Mouse (Mus musculus): ENCODE results near the gene Gbgt1.
A peak's percentile ranks its signal among the peaks of the same experiment; 100 is the strongest.

Gbgt1 gene

DNA sequence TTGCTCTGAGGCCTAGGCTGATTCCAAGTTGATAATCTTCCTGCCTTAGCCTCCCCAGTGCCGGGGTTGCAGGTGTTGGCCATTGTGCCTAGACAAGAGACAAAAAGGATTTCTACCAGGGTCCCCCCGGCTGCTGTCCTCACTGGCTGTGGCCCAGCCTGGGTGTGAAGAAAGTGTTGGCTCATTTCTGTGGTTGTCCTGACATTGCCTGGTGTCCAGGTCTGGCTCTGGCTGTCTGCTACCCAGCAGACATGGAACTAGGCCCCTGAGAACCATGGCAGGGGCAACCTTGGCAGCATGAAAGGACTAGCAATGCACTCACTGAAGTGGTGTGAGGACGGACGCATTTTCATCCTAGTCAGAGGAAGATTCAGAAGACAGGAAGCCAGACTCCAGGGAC is 33.2 kb downstream of the Gbgt1 start:
- DNase-seq (ENCODE audit: low spot score) = no peak

DNA sequence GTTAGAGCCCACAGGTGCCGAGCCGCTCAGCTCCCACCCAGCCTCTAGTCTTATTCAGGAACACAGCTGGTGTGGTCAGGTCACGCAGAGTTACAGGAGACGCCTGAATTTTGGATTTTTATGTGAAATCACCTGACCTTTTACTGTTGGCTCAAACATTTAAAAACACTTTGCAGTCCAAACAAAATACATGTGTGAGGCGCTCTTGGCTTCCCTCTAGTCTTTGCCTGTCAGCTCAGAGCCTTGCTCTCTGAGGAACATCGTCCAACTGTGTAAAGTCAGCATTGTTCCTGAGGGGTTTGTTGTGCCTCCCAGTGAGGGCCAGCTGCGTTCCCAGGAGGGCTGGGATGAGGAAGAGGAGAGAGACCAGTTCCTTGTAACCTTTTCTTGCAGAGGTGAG is 33.6 kb downstream of the Gbgt1 start:
- DNase-seq (ENCODE audit: low spot score) = no peak

DNA sequence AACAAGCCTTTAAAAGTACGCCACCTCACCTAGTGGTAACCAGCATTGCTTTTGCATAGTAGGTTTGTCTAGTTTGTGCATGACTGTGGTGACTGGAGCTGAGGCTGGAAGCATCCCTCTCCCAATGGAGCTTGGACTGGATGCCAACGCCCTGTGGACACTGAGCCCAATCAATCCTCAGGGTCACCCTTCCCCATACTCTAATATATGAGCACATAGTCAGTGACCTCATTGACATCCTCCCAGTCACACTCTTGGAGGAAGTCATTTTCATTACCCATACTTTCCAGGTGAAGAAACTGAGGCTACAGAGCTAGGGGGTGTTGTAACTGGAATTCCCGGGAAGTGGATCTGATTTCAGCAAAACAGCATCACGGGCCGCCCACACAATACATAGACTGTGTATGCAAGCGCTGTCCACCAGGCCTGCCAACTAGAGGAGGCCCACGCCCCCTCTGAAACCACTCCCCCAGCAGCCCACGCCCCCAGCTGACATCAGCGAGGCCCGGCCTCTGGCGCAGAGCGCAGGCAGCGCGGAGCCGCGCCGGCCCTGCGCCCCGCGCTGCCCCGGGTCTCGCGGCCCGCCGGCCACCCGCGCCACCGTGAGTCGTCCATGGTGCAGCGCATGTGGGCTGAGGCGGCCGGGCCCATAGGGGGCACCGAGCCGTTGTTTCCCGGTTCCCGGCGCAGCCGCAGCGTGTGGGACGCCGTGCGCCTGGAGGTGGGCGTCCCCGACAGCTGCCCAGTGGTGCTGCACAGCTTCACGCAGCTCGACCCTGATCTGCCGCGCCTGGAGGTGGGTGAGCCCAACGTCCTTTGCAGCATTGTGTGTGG is 36.5 kb downstream of the Gbgt1 start:
- peak; percentile 88 for DNase-seq (ENCODE audit: low spot score)

DNA sequence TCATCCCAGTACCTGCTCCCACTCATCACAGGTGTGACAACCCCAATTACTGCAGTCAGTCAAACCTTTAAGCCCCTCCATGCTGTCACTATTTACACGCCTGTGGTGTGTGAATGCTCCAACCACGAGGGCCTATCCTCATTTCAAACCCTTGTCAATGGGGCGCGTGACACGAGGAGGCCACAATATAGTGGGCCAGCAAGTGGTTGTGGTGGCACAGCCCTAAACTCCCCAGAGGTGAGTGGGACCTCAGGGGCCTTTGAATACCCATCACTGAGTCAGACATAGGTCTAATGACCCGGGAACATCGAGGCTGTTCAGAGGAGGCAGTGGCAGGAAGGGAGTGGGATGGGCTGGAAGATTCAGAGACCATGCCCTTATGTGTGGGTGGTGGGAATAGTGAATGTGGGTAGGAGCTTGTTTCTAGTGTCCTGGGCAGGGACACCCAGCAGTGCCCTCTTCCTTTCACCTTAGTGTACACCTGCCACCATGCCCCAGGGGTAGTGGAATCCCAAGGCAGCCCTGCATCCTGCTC is 37.3 kb downstream of the Gbgt1 start:
- DNase-seq (ENCODE audit: low spot score) = no peak

DNA sequence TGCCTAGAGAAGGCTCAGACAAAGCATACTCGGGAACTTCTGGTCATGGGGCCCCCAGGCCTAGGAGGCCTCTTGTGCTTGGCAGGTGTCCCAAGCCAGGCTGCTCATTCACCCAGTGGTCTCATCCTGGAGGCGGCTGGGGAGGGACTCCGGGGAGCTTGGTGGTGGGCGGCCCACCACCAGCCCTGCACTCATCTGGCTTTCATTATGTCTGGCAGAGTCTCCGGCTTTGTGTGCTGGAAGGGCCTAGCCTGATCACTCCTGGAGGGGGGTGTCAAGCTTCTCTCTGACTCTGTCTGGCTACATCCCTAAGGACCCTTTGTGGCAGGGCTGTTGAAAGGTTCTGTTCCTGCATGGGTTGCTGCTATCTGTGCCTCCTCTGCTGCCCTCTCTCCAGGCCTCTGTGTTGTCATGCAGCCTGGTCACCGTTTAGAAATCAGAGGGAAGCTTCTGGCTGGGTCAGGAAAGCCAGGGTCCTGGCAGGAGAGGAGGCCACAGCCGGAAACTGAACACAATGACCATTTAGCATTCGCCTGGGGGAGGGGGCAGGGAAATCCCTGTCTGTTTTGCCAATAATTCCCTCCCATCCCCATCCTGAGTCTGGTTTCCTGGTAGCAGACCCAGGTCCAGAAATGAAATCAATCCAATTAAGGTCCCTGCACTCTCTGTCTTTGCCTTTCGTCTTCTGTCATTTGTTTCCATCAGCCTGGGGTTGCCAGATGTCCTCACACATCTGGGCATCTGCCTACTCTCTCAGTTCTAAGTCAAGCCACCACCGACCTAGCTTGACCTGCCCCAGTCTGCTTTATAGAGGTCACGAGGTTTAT is 38.0 kb downstream of the Gbgt1 start:
- DNase-seq (ENCODE audit: low spot score) = no peak

DNA sequence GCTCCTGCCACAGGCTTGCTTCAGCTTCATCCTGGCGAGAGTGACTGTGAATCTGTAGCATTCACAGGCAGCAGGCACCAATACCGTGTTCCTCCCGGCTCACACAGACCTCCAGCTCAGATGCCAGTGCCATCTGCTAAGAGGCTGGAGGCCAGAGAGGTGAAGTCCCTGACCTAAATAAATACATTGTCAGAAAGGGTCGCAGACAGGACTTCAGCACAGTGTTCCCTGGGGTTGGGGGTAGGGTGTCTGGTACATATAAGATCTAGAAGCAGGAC is 38.5 kb downstream of the Gbgt1 start:
- no peak for DNase-seq (ENCODE audit: low spot score)

DNA sequence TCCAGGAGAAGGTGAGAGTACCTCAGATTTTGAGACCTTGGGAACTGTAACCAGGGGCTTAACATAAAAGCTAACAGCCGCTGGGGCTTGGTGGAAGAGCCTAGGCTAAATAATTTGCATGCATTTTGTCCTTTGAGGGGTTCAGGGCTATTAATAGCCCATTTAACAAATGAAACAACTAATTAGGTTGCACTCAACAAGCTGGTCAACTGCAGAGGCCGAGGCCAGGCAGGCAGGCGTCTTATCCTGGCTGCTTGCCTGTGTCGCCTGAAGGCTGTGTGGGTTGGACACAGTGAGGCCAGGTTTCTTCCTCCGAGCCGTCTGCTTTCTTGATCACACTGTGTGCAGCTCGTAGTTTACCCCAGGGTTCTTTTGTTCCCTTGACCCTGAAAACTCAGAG is 39.0 kb downstream of the Gbgt1 start:
- DNase-seq (ENCODE audit: low spot score) = no peak

DNA sequence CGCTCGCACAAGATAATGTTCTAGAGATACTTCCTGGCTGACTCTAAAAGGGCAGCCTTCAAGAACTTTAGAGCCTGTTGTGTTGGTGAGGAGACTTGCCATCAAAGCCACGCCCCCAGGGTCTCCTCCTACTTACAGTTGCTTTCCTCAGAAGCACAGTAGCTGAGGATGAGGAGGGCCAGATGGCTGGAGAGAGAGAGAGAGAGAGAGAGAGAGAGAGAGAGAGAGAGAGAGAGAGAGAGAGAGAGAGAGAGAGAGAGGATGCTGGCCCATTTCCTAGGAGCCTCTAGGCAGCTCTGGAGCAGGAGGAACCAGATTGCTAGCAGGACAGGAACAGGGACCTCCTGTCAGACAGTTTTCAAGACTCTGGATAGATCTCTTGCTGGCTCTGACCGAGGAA is 39.5 kb downstream of the Gbgt1 start:
- no peak for DNase-seq (ENCODE audit: low spot score)

DNA sequence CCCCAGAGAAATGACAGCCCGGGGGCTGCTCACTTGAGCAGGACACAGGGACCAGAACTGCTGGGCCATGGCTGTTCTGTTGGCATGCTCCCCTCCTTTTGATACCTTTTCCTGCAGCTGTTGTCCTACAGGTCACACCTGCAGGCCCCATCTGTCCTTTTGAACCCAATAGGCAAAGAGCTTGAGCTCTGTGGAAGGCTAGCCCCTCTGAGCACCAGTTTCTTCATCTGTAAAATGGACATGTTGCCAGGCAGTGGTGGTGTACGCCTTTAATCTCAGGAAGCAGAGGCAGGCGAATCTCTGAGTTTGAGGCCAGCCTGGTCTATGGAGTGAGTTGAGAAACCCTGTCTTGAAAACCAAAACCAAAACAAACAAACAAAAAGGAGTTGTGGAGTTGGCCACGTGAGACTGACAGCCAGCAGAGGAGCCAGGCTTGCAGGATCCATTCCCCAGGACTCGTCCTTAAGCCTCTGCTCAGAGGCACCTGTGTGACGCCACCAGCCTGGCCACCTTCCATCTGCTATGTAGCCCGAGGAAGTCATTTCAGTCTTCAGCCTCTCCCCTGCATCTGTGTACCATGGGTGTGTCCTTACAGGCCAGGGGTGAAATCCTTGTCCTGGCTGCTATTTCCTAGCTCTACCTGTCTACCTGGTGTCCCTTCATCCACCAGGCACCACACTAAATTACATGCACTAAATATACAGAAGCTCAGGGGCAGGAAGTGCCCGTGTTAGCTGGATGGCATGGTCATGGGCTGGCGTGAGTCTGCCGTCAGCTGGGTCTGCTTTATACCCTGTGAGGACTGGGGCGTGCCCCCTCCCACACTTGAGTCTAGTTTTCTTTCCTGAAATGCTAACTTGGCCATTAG is 40.3 kb downstream of the Gbgt1 start:
- no peak for DNase-seq (ENCODE audit: low spot score)

DNA sequence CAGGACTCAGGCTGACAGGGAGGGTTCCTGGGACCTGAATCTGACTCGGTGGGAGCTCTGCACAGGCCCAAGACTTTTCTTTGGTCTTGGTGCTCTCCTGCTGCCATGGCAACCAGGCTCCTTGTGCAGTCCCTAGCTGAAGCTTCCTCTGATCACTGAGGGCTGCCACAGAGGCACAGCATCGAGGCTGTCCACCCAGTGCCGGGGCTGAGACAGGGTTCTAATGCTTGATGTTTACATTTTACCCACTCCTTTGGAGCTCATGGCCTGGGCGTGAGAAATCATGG is 40.9 kb downstream of the Gbgt1 start:
- no peak for DNase-seq (ENCODE audit: low spot score)

DNA sequence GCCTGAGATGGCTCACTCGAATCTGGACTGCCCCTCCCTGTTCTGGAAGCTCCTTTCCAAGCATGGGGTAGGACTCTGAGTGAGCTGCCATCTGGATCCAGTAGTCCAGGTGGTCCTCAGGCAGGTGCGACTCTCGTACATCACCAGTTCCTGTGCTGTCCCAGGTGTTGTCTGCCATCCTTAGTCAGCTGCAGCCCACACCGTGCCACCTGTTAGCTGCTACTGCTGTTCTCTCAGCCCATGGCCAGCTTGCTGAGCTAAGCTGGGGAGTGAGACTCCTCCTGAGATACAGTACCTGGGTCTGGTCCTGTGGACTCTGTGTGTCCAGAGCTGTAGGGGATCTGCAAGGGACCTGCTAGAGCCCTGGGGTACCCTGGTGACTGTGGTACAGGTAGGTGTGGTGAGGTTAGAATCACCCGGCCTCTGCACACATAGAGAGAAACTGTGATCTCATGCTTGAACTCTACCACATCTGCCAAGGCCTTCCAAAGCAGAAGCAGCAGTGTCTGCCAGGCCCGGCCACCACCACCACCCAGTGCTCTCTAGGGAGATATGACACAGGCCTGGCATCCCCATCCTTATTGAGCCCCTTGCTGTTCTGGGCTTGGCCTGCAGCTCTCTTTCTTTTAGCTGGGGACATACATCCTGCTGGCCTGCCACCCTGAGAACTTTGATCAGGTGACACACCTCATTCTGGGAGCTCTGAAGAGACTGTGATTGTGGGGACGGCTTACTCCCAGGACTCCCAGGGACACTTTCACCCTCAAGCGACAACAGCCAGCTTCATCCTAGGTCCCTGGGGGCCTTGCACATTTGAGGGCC is 41.5 kb downstream of the Gbgt1 start:
- DNase-seq (ENCODE audit: low spot score) = no peak

DNA sequence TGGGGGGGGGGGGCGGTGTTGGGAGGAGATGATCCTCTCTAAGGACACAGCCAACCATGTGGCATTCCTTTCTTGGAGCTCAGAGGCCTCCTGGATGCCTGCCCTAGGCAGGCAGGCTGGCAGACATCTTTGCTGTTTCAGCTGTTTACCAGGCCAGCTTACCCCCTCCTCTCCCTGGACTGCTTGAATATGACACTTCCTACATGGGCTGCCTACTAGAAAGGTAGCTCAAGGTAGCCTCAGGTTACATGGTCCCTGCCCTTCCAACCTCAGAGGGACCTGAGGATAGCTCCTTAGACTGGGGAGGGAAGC is 42.1 kb downstream of the Gbgt1 start:
- DNase-seq (ENCODE audit: low spot score) = no peak

DNA sequence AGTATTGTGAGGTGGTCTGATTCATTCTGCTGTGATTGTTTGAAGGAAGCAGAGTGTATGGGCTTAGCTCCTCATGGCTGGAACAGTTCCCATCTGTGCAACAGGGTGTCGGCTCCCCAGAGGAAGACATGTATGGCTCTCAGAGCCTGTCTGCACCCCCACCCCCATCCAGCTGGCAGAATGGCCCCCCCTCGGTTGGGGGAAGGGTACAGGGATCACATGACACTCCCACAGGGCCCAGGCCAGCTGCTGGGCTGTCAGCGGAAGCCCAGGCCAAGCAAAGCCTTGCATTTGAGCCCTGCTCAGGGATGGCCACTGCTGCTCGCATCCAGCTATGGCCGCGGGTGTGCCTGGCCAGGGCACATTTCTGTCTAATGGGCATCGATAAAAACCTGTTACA is 42.5 kb downstream of the Gbgt1 start:
- no peak for DNase-seq (ENCODE audit: low spot score)

DNA sequence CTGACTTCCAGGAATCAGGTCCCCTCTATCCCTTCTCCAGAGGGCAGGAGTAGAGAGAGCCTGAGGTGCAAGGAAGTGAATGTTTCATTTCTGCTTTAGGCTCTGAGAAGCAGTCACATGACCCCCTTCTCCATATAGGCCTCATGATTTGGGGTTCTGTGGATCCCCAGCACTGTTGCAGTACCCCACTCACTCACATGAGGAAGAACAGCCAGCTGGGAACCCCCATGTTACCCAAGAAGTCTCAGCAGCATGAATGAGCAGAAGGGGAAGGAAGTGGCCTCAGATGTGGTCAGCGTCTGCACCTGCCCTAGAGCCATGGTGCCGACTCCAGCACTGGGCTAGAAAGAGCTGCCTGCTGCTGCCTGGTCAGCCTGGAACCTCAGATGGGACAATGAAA is 43.3 kb downstream of the Gbgt1 start:
- no peak for DNase-seq (ENCODE audit: low spot score)

DNA sequence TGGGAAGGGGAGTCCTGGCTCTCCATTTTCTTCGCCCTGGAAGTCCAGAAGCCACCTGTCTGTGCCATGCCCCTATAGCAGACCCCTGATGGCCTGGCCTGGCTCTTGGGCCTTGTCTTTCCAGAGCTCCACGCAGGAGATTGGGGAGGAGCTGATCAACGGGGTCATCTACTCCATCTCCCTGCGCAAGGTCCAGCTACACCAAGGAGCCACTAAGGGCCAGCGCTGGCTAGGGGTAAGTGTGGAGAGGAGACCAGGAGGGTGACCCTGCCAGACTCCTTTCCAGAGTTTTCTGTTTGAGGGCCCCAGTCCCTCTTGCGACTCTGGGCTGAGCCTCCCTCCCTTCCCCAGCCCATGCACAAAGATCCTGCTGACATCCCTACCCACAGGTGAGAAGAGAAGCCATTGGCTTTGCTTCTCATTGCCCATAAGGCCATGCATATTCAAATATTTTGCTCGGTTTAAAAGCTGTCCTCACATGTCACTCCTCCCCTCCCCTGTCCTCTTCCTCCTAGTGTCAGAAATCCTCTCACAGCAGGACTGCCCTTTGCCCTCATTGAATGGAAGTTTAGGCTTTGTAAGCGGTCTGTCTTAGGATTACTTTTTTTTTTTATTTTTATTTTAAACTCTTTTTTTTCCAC is 44.0 kb downstream of the Gbgt1 start:
- DNase-seq (ENCODE audit: low spot score) = no peak

DNA sequence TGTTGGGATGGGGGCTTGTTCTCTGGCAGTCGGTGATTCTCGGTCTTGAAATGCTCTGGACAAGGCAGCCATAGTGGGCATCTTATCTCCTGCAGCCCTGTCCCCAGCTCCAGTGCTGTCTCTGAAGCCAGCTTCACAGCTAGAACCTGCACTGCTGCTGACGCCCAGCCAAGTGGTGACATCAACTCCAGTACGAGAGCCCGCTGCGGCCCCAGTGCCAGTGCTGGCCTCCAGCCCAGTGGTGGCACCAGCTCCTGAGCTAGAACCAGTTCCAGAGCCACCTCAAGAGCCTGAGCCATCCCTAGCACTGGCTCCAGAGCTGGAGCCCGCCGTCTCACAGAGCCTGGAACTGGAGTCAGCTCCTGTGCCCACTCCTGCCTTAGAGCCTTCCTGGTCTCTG is 47.2 kb downstream of the Gbgt1 start:
- DNase-seq (ENCODE audit: low spot score) = no peak

DNA sequence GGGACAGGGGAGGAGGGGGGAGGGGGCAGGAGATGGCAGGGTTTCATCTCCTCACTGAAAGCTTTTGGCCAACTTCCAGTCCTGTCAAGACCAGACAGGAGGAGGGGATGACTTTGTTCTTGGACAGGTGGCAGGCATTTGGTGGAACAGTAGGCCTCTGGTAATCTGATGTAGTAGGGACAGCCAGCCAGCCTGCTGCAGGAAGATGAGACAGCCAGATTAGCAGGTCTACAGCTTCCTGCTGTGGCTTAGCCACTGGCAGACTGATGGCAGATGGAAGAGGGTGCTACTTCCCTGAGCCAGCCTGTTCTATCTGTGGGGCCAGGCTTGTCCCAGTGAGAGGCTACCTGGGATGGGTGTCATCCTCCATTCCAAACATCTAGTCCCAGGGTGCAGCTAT is 49.3 kb downstream of the Gbgt1 start:
- no peak for DNase-seq (ENCODE audit: low spot score)

DNA sequence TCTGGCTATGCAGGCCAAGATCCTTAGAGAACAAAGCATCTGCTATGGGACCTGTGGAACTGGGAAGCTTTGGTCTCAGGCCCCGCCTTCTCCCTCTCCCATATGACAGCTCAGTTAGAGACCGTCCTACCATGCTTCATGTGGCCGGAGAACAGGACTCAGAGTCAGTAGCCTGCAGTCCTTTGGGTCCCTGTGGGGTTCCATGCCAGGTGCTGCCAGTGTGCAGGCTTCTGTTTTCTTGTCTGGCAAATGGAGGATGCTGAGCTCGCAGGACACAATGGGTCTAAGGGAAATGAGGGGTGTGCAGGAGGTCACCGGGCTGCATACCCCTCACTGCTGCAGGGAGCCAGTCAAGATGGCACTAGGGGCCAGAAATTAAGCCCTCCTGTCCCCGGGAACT is 49.9 kb downstream of the Gbgt1 start:
- DNase-seq (ENCODE audit: low spot score) = no peak

DNA sequence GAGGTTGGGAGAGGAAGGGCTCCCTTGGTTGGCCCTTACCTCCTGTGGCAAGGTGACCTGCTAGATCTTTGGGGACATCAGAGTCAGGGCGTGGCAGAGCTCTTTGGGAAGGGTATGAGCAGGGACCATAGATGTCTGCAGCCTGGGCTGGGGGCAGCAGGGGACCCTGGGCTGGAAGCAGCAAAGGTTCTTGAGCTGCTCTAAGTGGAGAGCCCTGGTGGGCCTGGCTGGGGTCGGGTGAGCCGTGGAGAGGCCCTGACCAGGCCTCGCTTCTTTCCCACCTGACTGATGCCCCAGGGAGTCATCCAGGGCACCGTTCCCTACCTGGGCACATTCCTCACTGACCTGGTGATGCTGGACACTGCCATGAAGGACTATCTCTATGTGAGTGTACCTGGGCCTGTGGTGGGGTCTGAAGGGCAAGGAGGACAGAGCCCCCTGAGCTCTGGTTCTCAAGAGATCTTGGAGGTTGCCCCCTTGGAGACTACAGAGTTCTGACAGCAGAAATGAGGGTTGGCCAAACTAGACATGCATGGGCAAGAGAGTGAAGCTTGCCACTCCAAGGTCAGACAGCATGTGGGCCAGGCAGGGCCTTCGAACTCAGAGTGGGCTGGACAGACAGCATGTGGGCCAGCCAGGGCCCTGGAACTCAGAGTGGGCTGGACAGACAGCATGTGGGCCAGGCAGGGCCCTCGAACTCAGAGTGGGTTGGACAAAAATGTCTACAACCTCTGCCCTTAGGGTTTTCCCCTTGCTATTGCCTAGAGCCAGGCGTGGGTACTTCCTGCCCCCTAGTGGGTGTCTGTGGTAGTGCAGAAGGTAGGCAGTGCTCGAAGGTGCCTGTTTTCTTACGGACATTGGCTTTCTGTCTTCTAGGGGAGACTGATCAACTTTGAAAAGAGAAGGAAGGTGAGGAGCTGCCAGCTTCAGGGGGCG is 50.8 kb downstream of the Gbgt1 start:
- DNase-seq (ENCODE audit: low spot score) = no peak

DNA sequence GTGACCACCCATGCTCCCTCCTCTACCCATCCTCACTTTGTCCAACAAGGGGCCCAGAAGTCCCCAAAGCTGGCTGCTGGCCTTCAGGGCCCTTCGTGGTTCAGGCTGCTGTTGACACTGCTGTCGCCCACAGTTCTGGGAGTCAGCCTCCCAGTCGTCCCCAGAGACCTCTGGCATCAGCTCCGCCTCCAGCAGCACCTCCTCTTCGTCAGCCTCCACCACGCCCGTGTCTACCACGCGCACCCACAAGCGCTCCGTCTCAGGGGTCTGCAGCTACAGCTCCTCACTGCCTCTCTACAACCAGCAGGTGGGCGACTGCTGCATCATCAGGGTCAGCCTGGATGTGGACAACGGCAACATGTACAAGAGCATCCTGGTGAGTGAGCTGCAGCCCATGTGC is 52.5 kb downstream of the Gbgt1 start:
- no peak for DNase-seq (ENCODE audit: low spot score)

Data from left cerebral cortex, adult 11 months (tissue).